Mouse (Mus musculus) CH12.LX (cell line): ENCODE results near the gene Vwa5b2. TPM values are rescaled to one million over a fixed set of nuclear protein-coding genes. Genes with fewer than 3 reads are reported as not detected.
A peak's percentile ranks its signal among the peaks of the same experiment; 100 is the strongest.

Experiments used
- DNase-seq: peaks from one replicate; pipeline ENCODE4 v3.0.0-alpha.2; 2013; ENCODE audit errors: extremely low read depth
- H3K27ac ChIP-seq: 2 replicates; pipeline ENCODE4 v1.5.1; 2012; ENCODE audit warnings: low read depth, mild to moderate bottlenecking, control low read depth, moderate library complexity; ENCODE audit not compliant: insufficient read depth
- H3K27me3 ChIP-seq: replicated peaks from 2 replicates; pipeline ENCODE3; 2012; ENCODE audit warnings: inconsistent platforms
- H3K36me3 ChIP-seq, 2 experiments: replicated peaks in 1 of 2; 2 replicates each; pipeline versions ENCODE3 to v1.6.1; 2012; ENCODE audit warnings: inconsistent platforms in 1 of 2, low read length in 1 of 2, mild to moderate bottlenecking in 1 of 2, mixed read lengths in 1 of 2, moderate library complexity in 1 of 2; ENCODE audit not compliant: control insufficient read depth in 1 of 2, insufficient read depth in 1 of 2
- H3K4me1 ChIP-seq, 2 experiments: 2 replicates each; pipeline ENCODE4 v1.6.1; 2012; ENCODE audit warnings: inconsistent platforms in 1 of 2, moderate library complexity in 1 of 2; ENCODE audit not compliant: insufficient read depth in 2 of 2, control insufficient read depth in 1 of 2
- H3K4me2 ChIP-seq: 2 replicates; pipeline ENCODE4 v1.6.1; 2012; ENCODE audit warnings: low read depth, mild to moderate bottlenecking, control low read depth; ENCODE audit not compliant: poor library complexity, insufficient read depth, severe bottlenecking
- H3K4me3 ChIP-seq, 3 experiments: fragments of 150-350 bp in 1 of 3; sonication (generic) in 1 of 3; replicated peaks in 1 of 3; 2 replicates each; pipeline versions ENCODE3 to v1.5.1; 2011 to 2012; ENCODE audit warnings: low read depth in 2 of 3, low read length in 2 of 3, mild to moderate bottlenecking in 2 of 3, moderate library complexity in 2 of 3, control low read depth in 1 of 3, improper control_type of control experiment in 1 of 3, inconsistent platforms in 1 of 3, mixed read lengths in 1 of 3; ENCODE audit not compliant: poor library complexity in 1 of 3
- H3K79me2 ChIP-seq: replicated peaks from 2 replicates; pipeline ENCODE4 v1.6.1; 2012; ENCODE audit warnings: mild to moderate bottlenecking, moderate library complexity; ENCODE audit not compliant: control insufficient read depth, poor library complexity, insufficient read depth, severe bottlenecking; ENCODE audit errors: extremely low read depth
- H3K9ac ChIP-seq: 2 replicates; pipeline ENCODE4 v1.6.1; 2012; ENCODE audit warnings: low read depth, mild to moderate bottlenecking, control low read depth, moderate library complexity; ENCODE audit not compliant: insufficient read depth
- H3K9me3 ChIP-seq: replicated peaks from 2 replicates; pipeline ENCODE3; 2012; ENCODE audit warnings: low read length, inconsistent platforms, mixed read lengths
- BHLHE40 ChIP-seq: IDR thresholded peaks from 2 replicates; pipeline ENCODE4 v1.6.1; 2011; ENCODE audit warnings: mild to moderate bottlenecking, low read depth, low read length, improper control_type of control experiment
- CHD1 ChIP-seq: IDR thresholded peaks from 2 replicates; pipeline ENCODE4 v1.6.1; 2012; ENCODE audit warnings: low read depth, low read length, improper control_type of control experiment, inconsistent platforms
- CHD2 ChIP-seq: IDR thresholded peaks from 2 replicates; pipeline ENCODE4 v1.6.1; 2011; ENCODE audit warnings: low read length, improper control_type of control experiment
- CTCF ChIP-seq, 2 experiments: IDR thresholded peaks in 1 of 2; conservative IDR thresholded peaks in 1 of 2; 2 replicates each; pipeline ENCODE4 v1.5.1; 2011 to 2012; ENCODE audit warnings: low read depth in 2 of 2, low read length in 2 of 2, improper control_type of control experiment in 1 of 2, inconsistent platforms in 1 of 2, mild to moderate bottlenecking in 1 of 2, moderate library complexity in 1 of 2
- E2F4 ChIP-seq: IDR thresholded peaks from 2 replicates; pipeline ENCODE4 v1.6.1; 2011; ENCODE audit warnings: low read depth, low read length, improper control_type of control experiment; ENCODE audit not compliant: insufficient replicate concordance
- EP300 ChIP-seq: IDR thresholded peaks from 2 replicates; pipeline ENCODE4 v1.6.1; 2011; ENCODE audit warnings: low read length, improper control_type of control experiment
- ETS1 ChIP-seq: conservative IDR thresholded peaks from 2 replicates; pipeline ENCODE4 v1.6.1; 2012; ENCODE audit warnings: low read depth, mild to moderate bottlenecking, inconsistent platforms, low read length, improper control_type of control experiment, moderate library complexity
- IRF4 ChIP-seq: IDR thresholded peaks from 2 replicates; pipeline ENCODE4 v1.6.1; 2014; ENCODE audit warnings: low read depth, mild to moderate bottlenecking, inconsistent platforms, low read length, improper control_type of control experiment
- JUN ChIP-seq: IDR thresholded peaks from 2 replicates; pipeline ENCODE4 v1.6.1; 2011; ENCODE audit warnings: low read depth, mild to moderate bottlenecking, low read length, improper control_type of control experiment, moderate library complexity; ENCODE audit not compliant: insufficient read depth
- JUND ChIP-seq: conservative IDR thresholded peaks from 2 replicates; pipeline ENCODE4 v1.6.1; 2011; ENCODE audit warnings: low read depth, low read length, improper control_type of control experiment
- KAT2A ChIP-seq: IDR thresholded peaks from 2 replicates; pipeline ENCODE4 v1.6.1; 2012; ENCODE audit warnings: low read length, improper control_type of control experiment, inconsistent platforms; ENCODE audit not compliant: insufficient replicate concordance
- MAFK ChIP-seq: IDR thresholded peaks from 2 replicates; pipeline ENCODE4 v1.6.1; 2011; ENCODE audit warnings: low read length, improper control_type of control experiment; ENCODE audit not compliant: insufficient replicate concordance
- MAX ChIP-seq: IDR thresholded peaks from 2 replicates; pipeline ENCODE4 v1.6.1; 2011; ENCODE audit warnings: low read length, improper control_type of control experiment
- MAZ ChIP-seq: IDR thresholded peaks from 2 replicates; pipeline ENCODE4 v1.6.1; 2012; ENCODE audit warnings: low read depth, mild to moderate bottlenecking, inconsistent platforms, low read length, improper control_type of control experiment, moderate library complexity
- MEF2A ChIP-seq: IDR thresholded peaks from 2 replicates; pipeline ENCODE4 v1.6.1; 2014; ENCODE audit warnings: low read depth, mild to moderate bottlenecking, inconsistent platforms, low read length, improper control_type of control experiment, borderline replicate concordance
- NELFE ChIP-seq: IDR thresholded peaks from 2 replicates; pipeline ENCODE4 v1.6.1; 2011; ENCODE audit warnings: low read depth, low read length, improper control_type of control experiment
- NRF1 ChIP-seq: IDR thresholded peaks from 2 replicates; pipeline ENCODE4 v1.6.1; 2014; ENCODE audit warnings: low read depth, mild to moderate bottlenecking, inconsistent platforms, low read length, improper control_type of control experiment, moderate library complexity
- PAX5 ChIP-seq: IDR thresholded peaks from 2 replicates; pipeline ENCODE4 v1.6.1; 2012; ENCODE audit warnings: low read length, inconsistent platforms, mixed read lengths
- POLR2A ChIP-seq: IDR thresholded peaks from 2 replicates; pipeline ENCODE4 v1.6.1; 2011; ENCODE audit warnings: low read depth, mild to moderate bottlenecking, improper control_type of control experiment, low read length
- POLR2AphosphoS2 ChIP-seq: IDR thresholded peaks from 2 replicates; pipeline ENCODE4 v1.6.1; 2011; ENCODE audit warnings: low read depth, low read length, improper control_type of control experiment
- RCOR1 ChIP-seq: conservative IDR thresholded peaks from 2 replicates; pipeline ENCODE4 v1.6.1; 2012; ENCODE audit warnings: low read depth, mild to moderate bottlenecking, inconsistent platforms, low read length, improper control_type of control experiment
- SIN3A ChIP-seq: IDR thresholded peaks from 2 replicates; pipeline ENCODE4 v1.6.1; 2012; ENCODE audit warnings: low read length, improper control_type of control experiment, inconsistent platforms
- SMC3 ChIP-seq: IDR thresholded peaks from 2 replicates; pipeline ENCODE4 v1.6.1; 2011; ENCODE audit warnings: low read depth, low read length, improper control_type of control experiment
- TBP ChIP-seq: conservative IDR thresholded peaks from 2 replicates; pipeline ENCODE4 v1.6.1; 2011; ENCODE audit warnings: low read depth, low read length, improper control_type of control experiment
- TCF12 ChIP-seq: IDR thresholded peaks from 2 replicates; pipeline ENCODE4 v1.6.1; 2014; ENCODE audit warnings: low read depth, mild to moderate bottlenecking, inconsistent platforms, low read length, improper control_type of control experiment
- UBTF ChIP-seq: IDR thresholded peaks from 2 replicates; pipeline ENCODE4 v1.6.1; 2012; ENCODE audit warnings: low read depth, mild to moderate bottlenecking, inconsistent platforms, low read length, improper control_type of control experiment, moderate library complexity
- USF2 ChIP-seq: conservative IDR thresholded peaks from 2 replicates; pipeline ENCODE4 v1.6.1; 2011; ENCODE audit warnings: low read depth, low read length, improper control_type of control experiment
- ZKSCAN1 ChIP-seq: IDR thresholded peaks from 2 replicates; pipeline ENCODE4 v1.6.1; 2012; ENCODE audit warnings: low read depth, inconsistent platforms, low read length, improper control_type of control experiment, borderline replicate concordance
- ZMIZ1 ChIP-seq: IDR thresholded peaks from 2 replicates; pipeline ENCODE4 v1.6.1; 2012; ENCODE audit warnings: low read depth, mild to moderate bottlenecking, inconsistent platforms, low read length, improper control_type of control experiment
- dilution Hi-C: fragments of 300-500 bp; cut with MboI; formaldehyde crosslinking; loops from 2 replicates; pipeline ENCODE4 v1.14.3; 2020; ENCODE audit warnings: low sequenced_read_pairs; ENCODE audit not compliant: extremely low pct_unique_long_range_greater_than_20kb, extremely low pct_ligation_motif_present
- in situ Hi-C: fragments of 300-500 bp; cut with MboI; formaldehyde crosslinking; loops from 3 replicates; pipeline ENCODE4 v1.14.3; 2019; ENCODE audit warnings: low sequenced_read_pairs, low pct_ligation_motif_present, low pct_unique_long_range_greater_than_20kb, mixed read lengths
- polyA plus RNA-seq: library from polyadenylated mRNA; unstranded; fragments of >175 nt; gene quantifications from 2 replicates; pipeline ENCODE4 v1.2.1, GENCODE M21; 2012; ENCODE audit warnings: low read depth; ENCODE audit not compliant: insufficient read length
- total RNA-seq, 2 experiments: library from RNA; depleted of rRNA; stranded (reverse); fragments of 300-350 nt in 1 of 2; fragments of >200 nt in 1 of 2; gene quantifications; 2 replicates each; pipeline ENCODE4 v1.2.3; 2012 to 2014

The Vwa5b2 gene
- total and polyA plus RNA-seq, 3 experiments, result 0.29 TPM; not detected in 2

DNA sequence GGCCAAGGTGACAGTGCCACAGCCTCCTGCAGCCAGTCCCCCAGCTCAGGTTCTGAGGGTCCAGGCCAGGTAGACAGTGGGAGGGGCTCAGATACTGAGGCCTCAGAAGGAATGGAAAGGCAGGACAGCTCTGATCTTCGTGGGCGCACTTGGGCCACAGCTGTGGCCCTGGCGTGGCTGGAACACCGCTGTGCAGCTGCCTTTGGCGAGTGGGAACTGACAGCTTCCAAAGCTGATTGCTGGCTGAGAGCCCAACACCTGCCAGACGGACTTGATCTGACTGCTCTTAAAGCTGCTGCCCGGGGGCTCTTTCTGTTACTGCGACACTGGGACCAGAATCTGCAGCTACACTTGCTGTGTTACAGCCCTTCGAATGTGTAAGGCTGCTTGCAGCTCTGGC is 15.4 kb downstream of the Vwa5b2 start:
- no peaks in the 10 kb centered on the region for H3K27me3 ChIP-seq
- H3K79me2 ChIP-seq, result peaks cover 4% of the 10 kb centered on the region
- dilution Hi-C loops (no loop called here), in situ Hi-C loops (loop anchor here (5.0 kb wide), 1 partner anchor 37 kb away; no protein-coding TSS in a partner anchor)
- peaks cover 41 to 58% of the 10 kb centered on the region in 2 experiments for H3K36me3 ChIP-seq
- no peaks in the 10 kb centered on the region for H3K9me3 ChIP-seq
- no peak overlapping the region for H3K27ac ChIP-seq
- no peak for TF ChIP-seq ZMIZ1
- no peak for TF ChIP-seq TCF12
- TF ChIP-seq IRF4, result no peak
- no peak for TF ChIP-seq POLR2AphosphoS2
- H3K4me1 ChIP-seq, result peaks cover 5 to 15% of the 10 kb centered on the region in 2 experiments
- H3K4me3 ChIP-seq, result no peak overlapping the region
- DNase-seq, result no peak
- H3K4me2 ChIP-seq, result no peak overlapping the region
- H3K9ac ChIP-seq, result no peak overlapping the region

DNA sequence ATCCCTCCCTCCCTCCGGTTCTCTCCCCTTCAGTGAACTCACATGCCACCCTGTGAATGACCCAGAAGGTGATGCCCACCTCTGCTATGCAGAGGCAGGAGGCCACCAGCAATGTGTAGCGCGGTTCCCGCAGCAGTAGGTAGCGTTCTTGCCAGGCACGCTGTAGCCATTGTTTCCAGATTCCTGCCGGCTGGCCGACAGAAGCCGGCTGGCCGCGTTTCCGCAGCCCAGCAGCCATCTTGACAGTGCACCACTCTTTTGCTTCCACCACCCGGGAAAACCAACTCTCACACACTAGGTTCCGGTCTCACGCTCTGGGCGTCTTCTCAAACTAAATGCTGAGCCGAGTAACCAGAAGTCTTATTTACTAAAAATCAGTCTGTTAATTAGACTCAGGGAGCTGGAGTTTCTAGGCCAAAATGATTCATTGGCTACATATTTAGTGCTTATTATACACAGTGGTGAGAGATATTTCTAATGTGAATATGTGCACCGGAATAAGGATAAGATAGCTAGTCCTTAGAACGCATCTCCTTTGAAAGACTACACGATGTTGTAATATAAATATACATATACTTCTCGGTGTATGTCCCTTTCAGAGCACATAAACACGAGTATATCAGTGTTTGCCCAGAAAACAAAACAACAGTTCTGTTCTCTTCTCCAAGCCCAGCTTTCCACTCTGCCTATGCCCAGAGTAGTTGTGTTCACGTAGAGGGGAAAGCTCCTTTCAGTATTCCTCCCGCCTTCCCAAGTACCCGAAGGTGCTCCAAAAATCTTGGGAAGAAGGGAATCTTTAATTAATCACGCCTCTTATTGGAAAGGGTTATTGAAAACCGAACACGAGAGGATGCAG is 21.5 kb downstream of the Vwa5b2 start:
- Histone ChIP-seq H3K9me3 (no peaks in the 10 kb centered on the region), H3K4me3 (peak overlapping the region; percentile 70 to 86 (median 79)), H3K9ac (peak overlapping the region; percentile 72), H3K4me2 (peak overlapping the region; percentile 98), H3K27me3 (no peaks in the 10 kb centered on the region), H3K36me3 (peaks cover 29 to 56% of the 10 kb centered on the region in 2 experiments), H3K4me1 (peaks cover 6 to 33% of the 10 kb centered on the region in 2 experiments), H3K27ac (peak overlapping the region; percentile 46), H3K79me2 (peaks cover 8% of the 10 kb centered on the region)
- in situ Hi-C loops (loop anchor here (5.0 to 10.0 kb wide), 2 partner anchors 63 to 316 kb away; partner anchors contain the start of gene Abcf3), dilution Hi-C loops (no loop called here)
- DNase-seq, result peak; percentile 94
- peak; percentile 77; the same call in 1 of the 2 replicates for TF ChIP-seq E2F4
- TF ChIP-seq MAFK, result peak; percentile 63; the same call in 1 of the 2 replicates
- peak; percentile 82; the same call in 1 of the 2 replicates for TF ChIP-seq KAT2A
- peak; percentile 62; the same call in 1 of the 2 replicates for TF ChIP-seq CHD2
- TF ChIP-seq TBP, result peak; percentile 98
- peak; percentile 74 for TF ChIP-seq POLR2AphosphoS2
- 0 out of 2 replicates have a peak, but pooled peaks have one; percentile 31 for TF ChIP-seq RCOR1
- peak; percentile 71 for TF ChIP-seq MEF2A
- peak; percentile 95 for TF ChIP-seq MAX
- TF ChIP-seq IRF4, result peak; percentile 70; the same call in 1 of the 2 replicates
- TF ChIP-seq POLR2A, result peak; percentile 99
- peak; percentile 99 for TF ChIP-seq TCF12
- TF ChIP-seq CHD1, result peak; percentile 88; the same call in 1 of the 2 replicates
- TF ChIP-seq ZMIZ1, result peak; percentile 94
- TF ChIP-seq SMC3, result no peak
- peak; percentile 69 for TF ChIP-seq NRF1
- no peak for TF ChIP-seq ZKSCAN1
- TF ChIP-seq NELFE, result peak; percentile 99
- TF ChIP-seq JUN, result no peak
- peak; percentile 83 for TF ChIP-seq MAZ
- TF ChIP-seq ETS1, result peak; percentile 42; the same call in 1 of the 2 replicates
- 0 out of 2 replicates have a peak, but pooled peaks have one; percentile 44 for TF ChIP-seq UBTF
- peak; percentile 99 for TF ChIP-seq SIN3A
- TF ChIP-seq CTCF (conservative IDR thresholded peaks at IDR 0.05 in 1 of 2, IDR thresholded peaks at IDR 0.05 in 1 of 2; ENCODE audit: low read depth in 2 of 2, low read length in 2 of 2), result no peak
- peak; percentile 13; the same call in 1 of the 2 replicates for TF ChIP-seq JUND
- no peak for TF ChIP-seq EP300
- TF ChIP-seq BHLHE40, result peak; percentile 73
- TF ChIP-seq USF2, result no peak
- TF ChIP-seq PAX5, result no peak
